ENCODE assay signal across 12 mouse cellular contexts in the genomic region with DNA sequence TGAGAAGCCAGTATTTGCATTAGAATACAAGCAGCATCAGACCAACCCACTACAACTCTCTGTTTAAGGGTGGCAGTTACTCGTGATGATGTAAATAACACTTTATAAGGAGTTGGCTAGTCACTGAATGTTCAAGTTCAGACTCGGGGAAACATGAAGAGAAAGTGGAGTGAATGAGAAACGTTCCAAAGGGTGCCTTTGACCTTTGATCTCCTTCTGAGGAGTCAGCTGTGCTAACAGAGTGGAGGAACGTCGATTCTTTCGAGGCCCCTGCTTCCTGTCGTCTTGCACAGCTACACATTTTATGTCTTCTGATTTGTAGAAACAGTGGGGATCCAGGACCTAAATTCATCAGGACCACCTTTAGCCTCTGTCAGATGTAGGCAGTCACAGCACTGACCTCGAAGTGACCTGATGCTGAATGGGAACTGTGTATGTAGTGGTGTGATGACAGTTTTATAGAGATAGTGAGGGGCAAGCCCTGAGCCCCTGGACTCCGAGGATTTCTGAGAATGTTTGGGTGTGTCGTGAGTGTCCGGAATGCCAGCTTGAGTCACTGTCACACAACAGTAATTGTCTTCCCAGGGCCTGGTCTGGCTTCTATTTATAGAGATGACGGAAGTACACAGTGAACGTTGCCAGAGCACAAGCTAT.
DNase-seq lines count a peak whose midpoint lies in the region; ATAC-seq and TF ChIP-seq lines count a peak whose summit lies in the region.
"Had no signal": no experiment of that assay in that cellular context is flagged by ENCODE, and none has a peak within 500 bp of the region (broad histone marks: within the 10 kb centered on the region; RNA-seq: fewer than 3 reads in every experiment).

No protein-coding gene starts in this region.

- no peak overlapping the region for H3K9ac ChIP-seq in kidney, postnatal 0 days (ENCODE audit: low read depth, low read length)
- no peak overlapping the region for H3K9ac ChIP-seq in lung, postnatal 0 days (replicated peaks; ENCODE audit: low read depth)
- H3K9ac ChIP-seq: hindbrain, embryonic 13.5 days had no signal

- no peak overlapping the region for H3K27ac ChIP-seq in kidney, postnatal 0 days
- no peak overlapping the region for H3K27ac ChIP-seq in lung, postnatal 0 days (ENCODE audit: low read length)
- H3K27ac ChIP-seq: gastrocnemius, adult 2 months; hindbrain, embryonic 13.5 days had no signal

- H3K4me3 ChIP-seq in kidney, postnatal 0 days (replicated peaks; ENCODE audit: low read depth, low read length): no peak overlapping the region
- no peak overlapping the region for H3K4me3 ChIP-seq in lung, postnatal 0 days (ENCODE audit: low read depth, low read length)
- H3K4me3 ChIP-seq: gastrocnemius, adult 2 months; hindbrain, embryonic 13.5 days had no signal

- H3K9me3 ChIP-seq in kidney, postnatal 0 days (replicated peaks; ENCODE audit: low read length): no peaks in the 10 kb centered on the region
- H3K9me3 ChIP-seq in lung, postnatal 0 days (ENCODE audit: low read length): no peaks in the 10 kb centered on the region
- H3K9me3 ChIP-seq: hindbrain, embryonic 13.5 days had no signal

- H3K27me3 ChIP-seq in kidney, postnatal 0 days (ENCODE audit: insufficient read depth, low read length): no peaks in the 10 kb centered on the region
- H3K27me3 ChIP-seq in lung, postnatal 0 days (replicated peaks; ENCODE audit: insufficient read depth, low read length): no peaks in the 10 kb centered on the region
- H3K27me3 ChIP-seq: hindbrain, embryonic 13.5 days had no signal

- no peak overlapping the region for H3K4me2 ChIP-seq in kidney, postnatal 0 days (ENCODE audit: low read length)
- no peak overlapping the region for H3K4me2 ChIP-seq in lung, postnatal 0 days (replicated peaks; ENCODE audit: low read depth, low read length)
- H3K4me2 ChIP-seq: hindbrain, embryonic 13.5 days had no signal

- no peak for TF ChIP-seq CTCF in kidney, postnatal 0 days (IDR thresholded peaks at IDR 0.05; ENCODE audit: low read depth)
- TF ChIP-seq CTCF in lung, postnatal 0 days (IDR thresholded peaks at IDR 0.05): no peak

- peak; percentile 67 for TF ChIP-seq EP300 in lung, postnatal 0 days (IDR thresholded peaks at IDR 0.05)

- H3K4me1 ChIP-seq in kidney, postnatal 0 days (replicated peaks; ENCODE audit: insufficient read depth, low read length): no peaks in the 10 kb centered on the region
- peaks cover 6% of the 10 kb centered on the region; the same call in 1 of the 2 replicates for H3K4me1 ChIP-seq in lung, postnatal 0 days (ENCODE audit: insufficient read depth, low read depth, low read length)
- H3K4me1 ChIP-seq: hindbrain, embryonic 13.5 days had no signal

- no peak for ATAC-seq in kidney, postnatal 0 days (replicated peaks; ENCODE audit: low FRiP score, low read depth)
- peak; percentile 84 for ATAC-seq in lung, postnatal 0 days

- H3K36me3 ChIP-seq in kidney, postnatal 0 days (ENCODE audit: insufficient read depth, low read length): no peaks in the 10 kb centered on the region
- H3K36me3 ChIP-seq in lung, postnatal 0 days (ENCODE audit: insufficient read depth, low read length): no peaks in the 10 kb centered on the region
- H3K36me3 ChIP-seq: hindbrain, embryonic 13.5 days had no signal

- DNase-seq in kidney, postnatal 0 days (ENCODE audit: low spot score): peak; percentile 31
- no peak for DNase-seq in kidney, postnatal 36 days
- peak; percentile 75 for DNase-seq in Muller cell, postnatal 12 days (ENCODE audit: inconsistent ontology term)
- peak; percentile 61 for DNase-seq in embryo, embryonic 10 days (ENCODE audit: low spot score)
- peak; percentile 69 for DNase-seq in lung, postnatal 0 days (ENCODE audit: low spot score)
- no peak for DNase-seq in urinary bladder, postnatal 4 days (ENCODE audit: low spot score in 2 of 2)
- no peak for DNase-seq in testis, postnatal 14 days (ENCODE audit: low spot score)
- DNase-seq: adrenal gland, postnatal 36 days; cerebellum, adult 11 months; gastrocnemius, adult 2 months; liver had no signal

- WGBS in kidney, postnatal 0 days: 17% methylated on average over 13 of the region's 13 CpGs
- 7% methylated on average over 13 of the region's 13 CpGs for WGBS in lung, postnatal 0 days

Comparison
In these comparisons a context has a peak if more than half of its experiments do, and no peak if none do; other contexts are left out.
1. DNase-seq: peak in kidney, postnatal 0 days (single experiment), Muller cell, postnatal 12 days (single experiment), embryo, embryonic 10 days (single experiment) and lung, postnatal 0 days (single experiment); none in kidney, postnatal 36 days (0 of 2), urinary bladder, postnatal 4 days (0 of 2) and testis, postnatal 14 days (single experiment).